Mouse (Mus musculus) G1E (cell line): ENCODE measurements at regions not wholly inside any gene's neighbourhood (a gene's known extent, or its start where the extent isn't known, plus 50 kb on each side); places are given as distances from the start of the nearest gene placed in this dataset.

ENCODE experiments used
- CTCF ChIP-seq: IDR thresholded peaks from 2 replicates; pipeline ENCODE4 v1.5.1; 2012; ENCODE audit warnings: low read depth, low read length, inconsistent platforms, mixed read lengths
- GATA1 ChIP-seq: IDR thresholded peaks from 2 replicates; pipeline ENCODE4 v1.6.1; 2012; ENCODE audit warnings: borderline replicate concordance, low read length, inconsistent platforms, mixed read lengths
- GATA2 ChIP-seq: IDR thresholded peaks from 2 replicates; pipeline ENCODE4 v1.6.1; 2012; ENCODE audit warnings: low read depth, low read length, inconsistent platforms, borderline replicate concordance
- POLR2AphosphoS5 ChIP-seq: IDR thresholded peaks from 2 replicates; pipeline ENCODE4 v1.6.1; 2012; ENCODE audit warnings: low read depth, low read length, inconsistent platforms; ENCODE audit not compliant: insufficient replicate concordance
- TAL1 ChIP-seq: conservative IDR thresholded peaks from 2 replicates; pipeline ENCODE4 v1.6.1; 2012; ENCODE audit warnings: low read depth, low read length, inconsistent platforms, mixed read lengths

GRCm38 (mm10) chr16:24208118-24208517, 185.2 kb upstream of the Lpp start:
- TF ChIP-seq CTCF (no peak), TAL1 (no peak), GATA1 (no peak), POLR2AphosphoS5 (no peak), GATA2 (no peak)
